Mouse (Mus musculus) kidney, postnatal 36 days (tissue): Measurements from ENCODE around the gene Dagla.
A peak's percentile ranks its signal among the peaks of the same experiment; 100 is the strongest.

Experiments used
- DNase-seq, 2 experiments: peaks; one replicate each; pipeline ENCODE4 v3.0.0; 2021 to 2022; ENCODE audit warnings: mixed read lengths in 2 of 2

Dagla gene

DNA sequence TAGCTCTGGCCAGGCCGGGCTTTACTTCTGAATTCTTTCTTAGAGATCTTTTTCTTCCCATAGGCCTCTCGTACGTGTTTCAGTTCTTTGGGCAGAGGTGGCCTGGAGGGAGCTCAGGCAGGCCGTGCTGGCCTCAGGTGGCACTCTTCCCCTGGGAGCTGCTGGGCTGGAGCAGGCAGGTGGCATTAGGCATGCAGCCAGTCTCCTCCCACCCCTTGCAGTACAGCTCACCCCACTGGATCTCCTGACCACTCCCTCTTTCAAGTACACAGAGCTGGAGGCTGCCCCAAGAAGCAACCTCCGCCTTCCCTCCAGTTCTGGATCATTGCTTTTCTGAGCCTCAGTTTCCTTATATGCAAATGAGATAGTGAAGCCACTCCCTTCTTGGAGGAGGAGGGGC, 26.9 kb downstream of the Dagla start:
- peak; percentile 87 to 90 for DNase-seq

DNA sequence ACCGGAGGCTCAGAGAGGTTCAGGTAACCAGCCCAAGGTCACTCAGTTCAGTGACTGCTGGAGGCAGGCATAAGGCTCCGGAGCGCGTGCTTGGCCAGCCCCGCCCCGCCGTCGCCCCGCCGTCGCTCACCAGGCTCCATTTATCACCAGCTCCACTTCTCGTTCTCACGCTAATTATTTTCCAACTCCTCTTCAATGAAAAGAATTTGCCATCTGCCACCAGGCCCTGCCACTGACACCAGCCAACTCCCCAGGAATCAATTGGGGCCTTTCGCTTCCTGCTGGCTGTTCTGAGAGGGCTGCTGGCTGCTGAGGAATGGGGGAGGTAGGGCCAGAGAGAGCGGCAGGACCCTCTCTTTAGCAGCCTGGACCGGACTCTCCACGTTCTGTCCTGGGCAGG, 27.3 kb downstream of the Dagla start:
- peak; percentile 49 to 68 for DNase-seq

DNA sequence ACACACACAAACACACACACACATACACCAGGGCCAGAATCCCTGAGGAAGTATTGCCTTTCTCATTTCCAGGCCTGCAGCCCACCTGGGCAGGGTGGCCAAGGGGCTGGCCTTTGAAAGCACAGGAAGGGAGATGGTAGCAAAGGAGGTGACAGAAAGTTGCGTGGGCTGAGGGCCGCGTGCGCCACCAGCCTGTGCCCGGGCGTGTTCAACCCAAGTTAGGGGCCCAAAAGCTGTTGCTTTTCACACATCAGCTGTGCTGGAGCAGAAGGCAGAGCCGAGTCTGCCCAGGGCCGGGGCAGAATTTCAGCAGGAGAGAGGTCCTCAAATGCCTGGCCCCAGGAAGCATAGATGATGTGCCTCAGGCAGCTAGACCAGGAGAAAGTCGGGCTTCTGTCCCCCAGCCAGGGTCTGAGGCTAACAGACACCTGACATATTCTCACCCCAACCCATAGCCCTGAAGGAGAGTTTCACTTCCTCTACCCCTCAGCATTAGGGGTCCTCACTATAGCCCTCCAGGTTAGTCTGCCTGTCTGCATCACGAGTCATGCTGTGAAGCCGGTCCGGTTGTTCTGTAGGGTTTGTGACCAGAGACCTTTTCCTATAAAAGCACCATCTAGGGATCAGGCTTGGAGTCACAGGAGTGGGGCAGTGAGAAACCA, 28.1 kb downstream of the Dagla start:
- peak in 1 of 2 experiments; percentile 26 for DNase-seq

DNA sequence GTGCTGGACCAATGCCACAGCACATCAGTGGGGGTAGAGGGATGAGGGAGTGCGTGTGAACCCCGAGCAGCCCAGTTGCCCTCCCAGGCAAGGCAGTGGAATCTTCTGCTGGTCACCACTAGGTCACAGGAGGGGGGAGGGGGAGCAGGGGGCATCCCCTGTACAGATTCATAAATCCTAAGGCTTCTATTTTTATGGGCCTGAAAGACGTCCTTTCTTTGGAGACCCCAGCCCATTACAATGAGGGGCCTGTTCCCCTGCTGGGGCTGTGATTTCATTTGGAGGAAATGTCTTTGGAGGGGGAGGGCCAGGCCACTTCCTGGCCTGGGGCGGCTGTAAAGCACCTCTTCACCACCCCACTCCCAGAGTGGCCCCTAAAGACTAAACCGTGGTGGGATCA, 30.6 kb downstream of the Dagla start:
- no peak for DNase-seq

DNA sequence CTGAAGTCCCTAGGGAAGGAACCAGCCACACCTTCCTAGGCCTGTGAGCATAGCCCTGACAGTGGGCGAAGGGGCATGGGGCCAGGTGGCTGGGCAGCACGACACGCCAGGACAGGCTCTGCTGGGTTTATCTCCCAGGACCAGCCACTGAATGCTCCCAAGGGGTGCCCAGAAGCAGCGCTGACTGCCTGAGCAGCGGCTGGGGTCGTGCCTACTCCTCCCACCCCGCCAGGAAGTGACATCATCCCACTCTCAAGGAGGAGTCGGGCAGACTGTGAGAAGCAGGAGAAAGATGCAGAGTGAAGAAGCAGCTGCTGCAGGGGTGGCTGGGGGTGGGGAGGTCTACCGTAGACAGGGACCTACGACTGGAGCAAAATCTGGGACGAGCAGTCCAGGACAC, 31.9 kb downstream of the Dagla start:
- peak in 1 of 2 experiments; percentile 35 for DNase-seq

DNA sequence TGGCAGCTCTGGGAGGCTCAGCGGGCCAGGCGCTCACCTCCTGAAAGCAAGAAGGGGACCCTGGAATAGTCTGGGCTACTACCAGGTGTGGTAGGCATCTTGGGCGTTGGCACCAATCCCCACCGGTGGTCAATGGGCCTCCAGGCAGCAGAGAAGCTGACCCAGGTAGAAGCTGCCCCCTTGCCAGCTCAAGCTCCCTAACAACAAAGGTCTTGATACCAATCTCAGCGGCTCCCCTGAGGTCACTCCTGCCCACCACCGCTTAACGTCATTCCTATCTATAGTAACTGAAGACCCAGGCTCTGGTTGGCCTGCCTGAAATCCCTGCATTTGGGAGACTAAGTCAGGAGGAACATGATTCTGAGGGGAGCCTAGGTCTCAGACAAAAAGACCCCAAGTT, 33.1 kb downstream of the Dagla start:
- DNase-seq: no peak

DNA sequence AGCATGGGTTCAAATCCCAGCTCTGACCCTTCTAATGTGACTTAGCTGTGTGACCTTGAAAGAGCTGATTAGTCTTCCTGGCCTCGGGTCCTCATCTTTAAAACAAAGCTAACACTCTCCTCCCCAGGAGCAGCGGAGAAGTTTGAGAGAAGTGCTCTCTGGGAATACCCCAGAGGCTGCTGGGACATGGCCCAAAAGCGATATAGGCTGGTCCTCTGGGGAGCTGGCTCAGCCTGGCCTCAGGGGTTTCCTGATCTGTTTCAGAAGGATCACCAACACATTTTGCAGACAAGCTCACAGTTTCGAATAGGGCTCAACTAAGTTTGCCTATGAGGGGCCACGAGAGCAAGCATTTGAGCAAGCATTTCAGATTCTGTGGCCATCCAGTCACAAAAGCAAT, 34.3 kb downstream of the Dagla start:
- DNase-seq: no peak

DNA sequence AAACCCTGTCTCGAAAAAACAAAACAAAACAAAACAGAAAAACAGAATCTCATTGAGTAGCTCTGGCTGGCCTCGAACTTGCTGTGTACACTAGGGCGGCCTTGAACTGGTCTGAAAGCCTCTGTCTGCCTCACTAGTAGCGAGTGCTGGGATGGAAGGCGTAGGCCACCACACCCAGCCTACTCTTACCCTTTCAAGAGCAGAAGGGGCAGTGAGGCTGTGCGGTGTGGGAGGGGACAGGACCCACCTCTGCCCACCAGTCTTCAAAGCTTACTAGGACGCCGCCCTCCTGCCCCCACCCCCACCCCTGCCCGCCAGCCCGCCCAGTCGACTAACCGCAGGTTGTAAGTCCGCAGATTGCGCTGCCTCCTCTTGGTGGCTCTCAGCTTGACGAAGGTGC, 35.8 kb downstream of the Dagla start:
- DNase-seq: no peak

DNA sequence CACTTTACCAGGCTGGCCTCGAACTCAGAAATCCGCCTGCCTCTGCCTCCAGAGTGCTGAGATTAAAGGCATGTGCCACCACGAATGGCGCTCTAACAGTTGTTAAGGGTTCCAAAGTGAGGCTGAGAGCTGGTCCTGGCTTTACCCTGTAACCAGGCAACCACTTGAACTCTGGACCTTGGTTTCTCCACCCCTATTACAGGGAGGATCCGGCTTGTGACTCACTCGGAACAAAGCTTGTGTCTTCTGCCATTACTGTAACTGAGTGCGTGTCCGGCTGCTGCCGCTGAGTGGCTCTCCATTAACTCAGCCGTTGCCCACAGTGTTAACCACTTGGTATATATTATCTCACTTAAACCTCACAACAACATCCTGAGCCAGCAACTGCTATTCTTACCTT, 36.7 kb downstream of the Dagla start:
- DNase-seq: peak; percentile 72 to 80

DNA sequence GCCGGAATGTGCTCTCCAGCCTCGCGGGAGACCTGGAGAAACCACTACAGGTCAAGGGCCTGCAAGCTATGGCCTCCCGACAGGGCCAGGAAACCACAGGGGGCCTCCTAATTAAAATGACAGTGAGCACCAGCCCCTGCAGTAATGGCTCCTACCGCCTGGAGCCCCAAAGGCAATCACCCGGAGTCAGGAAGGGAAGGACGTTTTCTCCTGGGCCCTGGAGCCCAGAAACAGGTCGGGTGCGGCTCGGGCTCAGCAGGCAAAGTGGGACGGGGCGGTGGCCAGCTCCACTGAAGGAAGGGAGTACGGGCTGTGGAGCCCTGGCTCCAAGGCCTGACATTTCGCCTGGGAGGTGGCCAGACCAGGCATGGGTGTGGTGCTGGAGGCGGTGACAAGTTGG, 37.6 kb downstream of the Dagla start:
- DNase-seq: peak; percentile 29 to 33

DNA sequence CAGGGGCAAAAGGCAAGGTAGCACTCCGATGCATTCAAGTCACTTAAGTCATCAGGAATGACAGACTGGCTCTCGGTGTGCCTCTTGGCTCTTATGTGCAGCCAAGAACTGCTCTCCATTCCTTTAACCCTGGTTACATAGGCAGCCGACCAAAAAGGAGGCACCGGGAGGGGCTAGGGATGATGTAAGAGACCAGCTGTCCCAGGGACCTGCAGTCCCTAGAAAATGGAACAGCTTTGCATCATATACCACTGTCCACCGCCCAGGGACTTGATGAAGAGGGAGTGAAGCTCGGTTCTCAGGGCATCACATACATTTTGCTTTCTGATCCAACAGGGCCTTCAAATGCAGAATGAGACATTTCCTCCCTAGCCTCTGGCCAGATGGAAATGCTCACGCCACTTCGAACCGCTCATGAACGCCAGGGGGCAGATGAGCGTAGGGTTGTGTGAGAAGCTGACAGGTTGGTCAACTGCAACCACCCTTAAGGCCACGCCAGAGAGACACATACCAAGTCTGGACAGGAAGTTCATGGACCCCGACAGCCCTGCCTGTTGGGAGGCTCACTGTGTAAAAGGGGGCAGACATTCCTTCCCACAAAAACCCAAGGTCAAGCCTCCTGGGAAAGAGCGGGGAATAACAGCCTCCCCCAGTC, 38.4 kb downstream of the Dagla start:
- peak; percentile 86 to 94 for DNase-seq

DNA sequence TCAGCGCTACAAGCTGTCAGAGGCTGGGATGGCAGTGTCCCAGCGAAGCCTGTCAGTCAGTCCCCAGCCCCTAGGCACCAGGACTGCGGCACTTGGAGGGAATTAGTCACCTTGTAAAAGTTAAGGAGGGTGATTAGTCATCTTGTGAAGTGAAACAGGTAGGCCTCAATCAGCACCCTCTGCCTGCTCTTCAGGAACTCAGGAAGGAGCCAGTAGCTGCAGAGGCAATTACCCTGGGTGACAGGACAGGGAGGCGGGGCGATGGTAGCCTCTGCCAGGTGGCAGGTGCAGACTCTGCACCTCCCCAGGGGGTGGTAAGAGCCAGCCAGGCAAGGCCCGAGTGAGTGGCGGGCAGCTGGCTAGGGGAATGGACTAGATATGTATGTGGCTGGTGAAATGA, 43.3 kb downstream of the Dagla start:
- no peak for DNase-seq

DNA sequence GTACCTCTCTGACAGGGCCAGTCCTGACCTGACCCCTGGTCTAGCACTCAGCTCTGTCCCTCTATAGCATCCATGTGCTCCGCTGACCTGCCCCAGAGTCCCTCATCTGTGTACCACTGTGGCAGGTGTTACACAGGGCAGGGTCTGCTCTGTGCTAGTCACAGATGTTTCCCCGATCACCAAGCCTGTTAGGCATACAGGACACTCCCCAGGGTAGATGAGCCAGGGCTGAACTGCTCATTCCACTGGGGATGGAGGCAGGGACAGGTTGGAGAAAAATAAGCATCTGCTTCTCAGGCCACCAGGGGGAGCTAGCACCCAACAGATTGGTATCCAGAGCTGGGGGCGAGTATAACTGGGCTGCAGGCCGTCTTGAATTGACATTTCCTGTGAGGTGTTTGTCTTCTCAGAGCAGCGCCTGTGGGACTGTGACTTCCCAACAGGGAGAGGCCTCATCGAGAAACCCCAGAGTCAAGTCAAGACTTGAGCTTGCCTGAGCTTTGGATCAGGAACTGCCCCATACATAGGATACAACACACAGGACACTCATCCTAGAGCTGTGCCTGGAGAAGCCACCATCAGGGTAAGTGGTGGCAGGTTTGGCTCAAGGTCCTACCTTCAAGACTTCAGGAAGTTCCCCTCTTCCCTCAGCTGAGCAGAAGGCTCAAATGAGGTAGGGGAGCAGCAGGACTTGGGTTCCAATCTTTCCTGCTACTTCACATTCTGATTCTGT, 46.2 kb downstream of the Dagla start:
- DNase-seq: peak; percentile 68 to 91

DNA sequence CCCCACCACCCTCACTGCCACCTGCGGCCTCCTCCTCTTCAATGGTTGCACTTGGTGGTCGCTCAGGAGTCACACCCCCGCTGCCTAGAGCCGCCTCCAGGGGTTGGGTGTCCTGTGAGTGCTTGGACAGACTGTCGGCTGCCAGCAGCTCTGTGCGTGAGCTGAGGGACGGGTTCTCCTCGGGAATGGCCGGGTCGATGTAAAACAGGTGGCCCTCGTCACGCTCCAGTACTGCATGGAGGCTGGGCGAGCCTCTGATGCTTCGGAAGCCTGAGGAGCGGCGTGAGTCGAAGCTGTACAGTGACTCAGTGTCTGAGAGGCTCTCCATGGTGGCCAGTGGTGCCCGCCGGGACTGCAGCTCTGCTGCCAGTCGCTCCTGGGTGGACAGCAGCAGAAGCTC, 56.5 kb downstream of the Dagla start:
- DNase-seq: no peak

DNA sequence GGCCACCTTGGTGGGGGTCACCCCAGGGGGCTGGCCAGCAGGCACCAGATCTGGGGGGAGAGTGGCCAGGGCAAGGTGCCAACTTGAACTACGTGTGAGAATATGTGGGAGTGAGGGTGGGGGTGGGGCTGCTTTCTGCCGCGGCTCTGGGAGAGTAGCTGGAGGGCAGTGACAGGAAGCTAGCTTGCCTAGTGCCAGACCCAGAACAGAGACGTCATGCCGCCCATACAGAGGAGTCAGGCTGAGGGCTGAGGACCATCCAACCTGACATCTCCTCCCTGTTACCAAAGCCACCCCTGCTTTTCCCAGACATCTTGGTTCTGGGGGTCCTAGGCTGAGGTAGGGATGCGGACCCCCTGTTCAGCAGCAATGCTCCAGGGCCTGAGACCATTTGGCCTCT, 57.5 kb downstream of the Dagla start:
- DNase-seq: no peak

DNA sequence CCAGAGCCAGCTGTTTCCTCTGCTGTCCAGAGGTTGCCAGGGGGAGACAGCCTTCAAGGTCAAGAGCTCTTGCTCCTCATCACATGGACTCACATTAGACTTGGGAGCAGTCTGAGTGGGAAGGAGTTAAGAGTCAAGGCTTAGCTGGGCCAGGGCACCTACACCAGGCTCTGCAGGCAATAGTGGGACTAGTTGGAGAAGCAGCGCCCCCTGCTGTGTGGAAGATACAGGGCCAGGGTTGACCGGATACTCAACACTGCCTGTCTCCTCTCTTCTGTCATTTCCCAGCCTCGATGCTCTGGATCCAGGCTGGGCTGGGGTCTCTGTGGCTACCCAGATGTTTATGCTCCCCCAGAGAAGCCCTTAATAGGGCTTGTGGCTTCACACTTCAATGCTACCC, 60.5 kb downstream of the Dagla start:
- DNase-seq: peak; percentile 52 to 84

DNA sequence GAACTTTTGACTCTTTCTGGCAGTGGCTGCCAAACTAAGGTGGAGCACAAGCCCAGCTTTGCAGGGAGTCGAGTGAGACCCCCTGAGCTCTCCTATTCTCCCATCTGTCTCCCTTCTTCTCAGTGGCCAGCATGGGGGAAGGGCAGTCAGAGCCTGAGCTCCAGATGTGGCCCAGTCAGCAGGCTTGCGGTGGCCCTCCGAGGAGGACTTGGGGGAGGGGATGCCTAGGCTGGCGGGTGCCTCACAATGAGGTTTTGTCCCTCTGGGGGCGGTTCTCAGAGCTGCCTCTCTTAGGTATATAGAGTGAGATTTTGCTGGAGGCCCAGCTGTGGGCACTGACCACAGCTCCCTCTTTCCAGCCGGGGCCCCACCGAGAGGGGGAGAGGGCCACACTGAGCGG, 61.8 kb downstream of the Dagla start:
- DNase-seq: no peak

DNA sequence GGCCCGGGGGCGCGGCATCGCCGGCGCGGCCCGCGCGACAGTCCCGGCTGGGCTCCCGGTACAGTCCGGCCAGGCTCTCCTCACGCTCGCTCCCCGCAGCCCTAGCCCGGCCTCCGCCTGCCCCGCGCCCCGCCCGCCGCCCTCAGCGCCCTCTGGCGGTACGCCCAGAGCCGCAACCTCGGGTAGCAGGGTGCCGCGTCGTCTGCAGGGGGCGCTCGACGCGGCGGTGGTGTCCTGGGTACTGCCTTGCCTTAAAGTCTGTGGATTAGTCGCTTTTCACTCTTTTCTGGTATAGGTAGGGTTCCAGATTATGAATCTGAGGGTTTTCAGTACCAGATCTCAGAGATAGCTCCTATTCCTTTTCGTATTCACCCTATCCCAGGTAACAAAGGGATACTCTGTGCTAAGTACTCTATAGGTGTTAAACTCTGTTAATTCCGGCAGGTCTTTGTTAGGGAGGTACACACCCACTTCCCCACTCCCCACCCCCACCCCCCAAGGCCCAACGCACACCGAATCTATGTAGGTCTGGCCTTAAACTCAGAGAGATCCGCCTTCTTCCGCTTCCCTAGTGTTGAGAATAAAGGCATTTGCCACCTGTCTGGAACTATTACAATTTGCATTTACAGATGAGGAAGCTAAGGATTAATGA, 63.9 kb downstream of the Dagla start, which contains the start of gene Myrf:
Myrf (minus strand) TSS at position 95 of the 652 bp plus-strand sequence.
- peak; percentile 69 to 90 for DNase-seq

DNA sequence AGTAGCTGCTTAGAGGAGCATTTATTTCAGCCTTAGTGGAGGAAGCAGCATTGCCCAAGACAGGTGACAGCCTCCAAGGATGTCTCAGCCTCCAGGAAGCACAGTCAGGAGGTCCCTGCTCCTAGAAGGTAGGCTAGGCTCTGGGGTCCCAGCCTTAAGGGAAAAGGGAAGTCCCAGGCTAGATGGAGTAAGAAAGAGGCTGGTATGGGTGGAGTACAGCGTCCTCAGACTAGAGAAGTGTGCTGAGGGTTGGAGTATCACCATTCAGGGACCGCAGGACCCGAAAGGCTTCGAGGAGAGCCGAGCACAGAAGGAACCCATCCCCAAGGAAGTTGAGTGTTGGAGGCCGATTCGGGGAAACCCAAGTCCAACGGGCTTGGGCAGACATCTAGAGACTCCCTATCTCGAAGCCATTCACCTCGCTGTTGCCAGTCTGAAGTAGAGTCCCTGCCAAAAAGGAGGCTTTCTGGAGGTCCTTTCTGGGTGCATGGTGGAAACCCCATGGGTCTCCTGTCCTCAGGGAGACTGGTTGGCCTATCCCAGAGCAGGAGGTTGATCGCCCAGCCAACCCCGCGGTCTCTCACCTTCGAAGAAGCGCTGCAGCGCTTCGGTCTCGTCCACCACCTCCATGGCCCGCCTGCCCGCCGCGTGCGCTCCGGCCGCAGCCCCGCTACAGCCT, 64.6 kb downstream of the Dagla start:
- DNase-seq: no peak

DNA sequence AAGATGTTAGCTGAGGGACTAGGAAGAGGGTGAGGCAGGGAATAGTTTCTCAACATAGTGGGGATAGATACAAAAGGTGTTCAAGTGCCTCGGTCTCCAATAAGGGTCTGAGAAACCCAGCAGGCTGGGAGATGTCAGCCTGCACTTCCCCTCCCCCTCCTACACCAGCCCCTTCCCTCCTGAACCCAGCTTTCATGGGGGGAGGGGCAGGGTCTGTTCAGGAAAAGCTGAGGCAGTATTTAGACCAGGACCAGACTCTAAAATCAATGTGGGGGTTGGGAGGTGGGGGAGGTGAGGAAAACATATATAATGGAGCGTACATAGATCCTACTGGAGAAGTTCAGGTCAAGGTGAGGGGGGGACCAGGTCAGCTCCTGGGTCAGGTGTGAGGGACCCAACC, 65.3 kb downstream of the Dagla start:
- DNase-seq: no peak

DNA sequence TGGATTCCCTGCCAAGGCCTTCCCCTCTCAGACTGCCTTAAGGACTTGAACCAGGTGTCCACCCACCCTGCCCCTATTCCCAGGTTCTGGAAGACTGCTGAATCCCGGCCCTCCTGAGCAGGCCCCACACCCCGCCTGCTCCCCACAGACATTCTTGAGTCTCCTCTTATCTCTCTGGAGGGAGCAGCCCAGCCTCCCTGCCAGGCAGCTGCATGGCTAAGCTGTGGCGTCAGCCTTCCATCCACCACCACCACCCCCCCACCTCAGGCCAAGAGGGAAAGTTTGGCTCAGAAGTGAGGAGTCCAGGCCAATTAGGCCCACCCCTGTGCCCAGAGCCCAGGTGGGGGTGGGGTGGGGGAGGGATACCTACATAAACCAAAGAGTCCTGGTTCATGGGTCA, 66.2 kb downstream of the Dagla start:
- no peak for DNase-seq

DNA sequence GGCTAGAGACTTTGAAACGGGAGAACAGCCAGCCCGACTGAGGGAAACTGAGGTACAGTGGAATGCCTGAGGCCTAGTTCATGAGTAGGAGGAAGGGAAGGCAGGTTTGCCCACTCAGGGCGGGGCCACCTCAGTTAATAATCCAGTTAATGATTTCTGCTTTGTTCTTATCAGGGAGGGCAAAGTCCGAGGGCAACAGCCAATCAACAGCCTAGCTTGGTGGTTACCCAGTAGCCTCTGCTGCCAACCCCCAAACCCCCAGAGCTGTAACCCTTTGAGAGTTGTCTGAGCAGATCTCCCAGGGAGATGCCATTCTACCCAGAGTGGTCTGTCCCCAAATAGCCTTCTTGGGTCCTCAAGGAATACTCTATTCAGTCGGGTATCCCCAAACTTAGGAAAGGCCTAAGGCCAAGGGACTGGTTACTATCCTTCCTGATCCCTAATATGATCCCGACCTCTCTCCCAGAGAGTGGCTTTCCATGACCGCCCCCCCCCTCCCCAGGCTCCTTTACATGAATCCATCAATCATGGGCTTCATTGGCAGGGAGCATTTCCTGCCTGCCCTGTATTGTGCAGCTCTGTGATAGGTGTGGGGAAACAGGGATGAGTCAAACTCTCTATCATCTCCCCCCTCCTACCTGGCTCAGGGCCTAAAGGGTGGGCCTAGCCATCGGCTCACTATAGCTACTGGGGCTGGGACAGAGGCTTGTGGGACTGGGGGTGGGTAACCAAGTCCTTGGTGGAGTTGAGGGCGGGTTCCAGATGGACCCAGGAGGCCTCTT, 68.7 kb downstream of the Dagla start:
- DNase-seq: peak; percentile 67 to 82
